Mouse (Mus musculus): ENCODE measurements around the gene Aoc3.

- no peak for TF ChIP-seq CTCF (conservative IDR thresholded peaks at IDR 0.05; ENCODE audit: insufficient read depth, insufficient read length, low read depth, low read length)
- no peak for TF ChIP-seq POLR2A (IDR thresholded peaks at IDR 0.05; ENCODE audit: low read depth, low read length)
These were observed 20.8 kb downstream of the Aoc3 start for GRCm38 (mm10) chr11:101351100-101351720.
